Mouse (Mus musculus) lung, adult 2 months (tissue): ENCODE results near the gene Mindy2.

Experiments
- CTCF ChIP-seq: fragments of 200-500 bp; IDR thresholded peaks from 2 replicates; pipeline ENCODE4 v1.5.1; 2011; ENCODE audit warnings: mild to moderate bottlenecking, low read length, control low read depth; ENCODE audit not compliant: insufficient read depth
- POLR2A ChIP-seq: fragments of 200-500 bp; IDR thresholded peaks from 2 replicates; pipeline ENCODE4 v1.6.1; 2011; ENCODE audit warnings: low read depth, mild to moderate bottlenecking, control low read depth, low read length, borderline replicate concordance; ENCODE audit errors: extremely low read depth

- TF ChIP-seq POLR2A (no peak), CTCF (no peak)
These were observed 3.1 kb downstream of the Mindy2 start for GRCm38 (mm10) chr9:70653875-70654274.
